Mouse (Mus musculus) embryonic stem cell, embryonic (primary cell): Measurements from ENCODE around the gene Pgap2.

Source experiments
- CTCF ChIA-PET, 4 experiments: fragments of 300-600 bp in 2 of 4; fragments of 350-600 bp in 2 of 4; sonication (Branson Sonifier 250); formaldehyde crosslinking; loops; one replicate each; lab custom pipeline; 2022; ENCODE audit warnings: inconsistent platforms in 2 of 4; lab: Charles Lee
- POLR2A ChIA-PET, 4 experiments: fragments of 300-600 bp in 2 of 4; fragments of 350-600 bp in 2 of 4; sonication (Branson Sonifier 250); formaldehyde crosslinking; loops; one replicate each; lab custom pipeline; 2022; ENCODE audit warnings: antibody characterized with exemption in 4 of 4, inconsistent platforms in 1 of 4; lab: Charles Lee

Pgap2 gene

DNA sequence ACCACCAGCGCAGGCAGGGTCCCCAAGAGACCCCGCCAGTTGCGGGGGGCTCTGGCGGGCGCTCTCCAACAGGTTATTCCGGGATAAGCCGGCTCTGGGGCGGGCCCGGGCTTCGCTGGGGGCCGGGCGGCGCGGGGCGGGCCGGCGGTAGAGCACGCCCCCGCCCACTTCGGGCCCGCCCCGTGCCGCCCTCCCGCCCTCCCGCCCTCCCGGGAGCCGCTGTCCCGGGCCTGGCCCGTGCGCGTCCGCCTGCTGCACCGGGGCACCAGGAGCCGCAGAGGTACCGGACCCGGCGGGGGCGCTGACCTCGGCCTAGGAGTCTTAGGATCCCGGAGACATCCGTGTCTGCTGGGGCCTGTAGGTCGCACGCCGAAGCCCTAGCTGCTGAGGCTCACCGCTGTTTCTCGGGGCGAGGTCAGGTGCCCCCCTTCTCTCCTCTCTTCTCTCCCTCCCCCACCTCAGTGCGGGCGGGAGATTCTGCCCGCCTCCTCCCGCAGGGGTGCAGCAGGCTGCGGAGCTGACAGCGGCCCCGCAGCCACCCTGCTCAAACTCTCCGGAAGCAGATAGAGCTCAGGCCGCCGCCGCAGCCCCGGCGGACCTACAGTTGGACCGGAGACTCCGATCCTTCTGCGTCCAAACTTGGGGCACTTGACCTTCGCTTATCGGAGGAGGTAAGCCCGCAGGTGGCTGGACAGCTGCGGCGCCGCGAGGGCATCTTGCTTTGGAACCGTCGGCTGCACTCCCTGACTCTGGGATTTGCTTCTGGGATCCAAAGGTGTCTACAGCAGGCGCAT lies 57.8 kb downstream of the Pgap2 start, which contains the start of gene Stim1:
Gene Stim1 (plus strand): TSS at position 206 of the 794 bp plus-strand sequence.
- ChIA-PET CTCF (interaction anchor here (0.6 to 3.1 kb wide), 20 partner anchors 9 to 594 kb away, joined by 3 to 22 read pairs (median 5); no protein-coding TSS in a partner anchor), POLR2A (interaction anchor here in 3 of 4 experiments (0.5 to 3.5 kb wide), 28 partner anchors 9 to 210 kb away, joined by 3 to 32 read pairs (median 4); partner anchors contain the start of genes Nup98 (in 1 of the 3) and Pgap2 (in 1 of the 3))

GRCm38 (mm10) chr7:102268395-102268748 lies 58.4 kb downstream of the Pgap2 start:
- CTCF ChIA-PET = interaction anchor here (0.6 to 3.1 kb wide), 13 partner anchors 10 to 594 kb away, joined by 3 to 22 read pairs (median 8); no protein-coding TSS in a partner anchor
- POLR2A ChIA-PET = interaction anchor here in 3 of 4 experiments (0.5 to 3.5 kb wide), 21 partner anchors 10 to 209 kb away, joined by 3 to 32 read pairs (median 3); no protein-coding TSS in a partner anchor

- CTCF ChIA-PET = interaction anchor here in 3 of 4 experiments (0.6 to 1.3 kb wide), 5 partner anchors 14 to 1831 kb away, joined by 3 to 7 read pairs (median 4); no protein-coding TSS in a partner anchor
- POLR2A ChIA-PET = interaction anchor here in 2 of 4 experiments (0.9 to 3.1 kb wide), 6 partner anchors 14 to 144 kb away, joined by 3 to 21 read pairs (median 6); no protein-coding TSS in a partner anchor
These were observed 62.5 kb downstream of the Pgap2 start for GRCm38 (mm10) chr7:102272422-102272948.

DNA sequence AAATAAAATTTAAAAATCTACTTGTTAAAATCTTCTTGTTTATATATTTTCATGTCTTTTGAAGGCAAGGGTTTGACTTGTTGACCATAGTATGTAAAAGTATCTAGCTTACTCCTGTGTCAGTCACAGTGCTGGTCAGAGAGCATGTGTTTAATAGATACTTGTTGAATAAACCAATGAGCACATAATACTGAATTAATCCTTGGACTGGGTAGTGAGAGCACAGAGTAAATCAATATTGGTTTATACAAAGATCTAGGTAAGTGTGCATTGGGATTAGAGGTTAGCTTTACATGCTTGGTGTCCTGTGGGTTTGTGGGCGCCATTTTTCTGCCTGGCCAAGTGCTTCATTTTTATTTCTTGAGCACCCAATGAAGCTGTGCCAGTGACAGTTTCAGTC lies 71.4 kb downstream of the Pgap2 start:
- POLR2A ChIA-PET = interaction anchor here in 1 of 4 experiments (1.2 to 1.4 kb wide), 2 partner anchors 13 to 17 kb away, joined by 3 read pairs; no protein-coding TSS in a partner anchor
- CTCF ChIA-PET = interaction anchor here in 1 of 4 experiments (0.5 kb wide), 1 partner anchor 211 kb away, joined by 3 read pairs; no protein-coding TSS in a partner anchor

GRCm38 (mm10) chr7:102282261-102282660 lies 72.3 kb downstream of the Pgap2 start:
- POLR2A ChIA-PET = interaction anchor here in 1 of 4 experiments (0.6 to 1.1 kb wide), 2 partner anchors 21 to 317 kb away, joined by 3 to 5 read pairs; no protein-coding TSS in a partner anchor
- CTCF ChIA-PET = interaction anchor here in 3 of 4 experiments (0.6 to 1.0 kb wide), 4 partner anchors 15 to 32 kb away, joined by 3 read pairs; partner anchors contain the start of gene Stim1 (in 1 of the 3)
